Mouse (Mus musculus) frontal cortex, adult 2 months (tissue): ENCODE measurements around the gene Lgals12. TPM values are rescaled to one million over a fixed set of nuclear protein-coding genes. Genes with fewer than 3 reads are reported as not detected.
A peak's percentile ranks its signal among the peaks of the same experiment; 100 is the strongest.

Source experiments
- DNase-seq, 2 experiments: peaks; one replicate each; pipeline ENCODE4 v3.0.0; 2022; ENCODE audit warnings: low spot score in 1 of 2; ENCODE audit errors: extremely low spot score in 1 of 2
- polyA plus RNA-seq: library from polyadenylated mRNA; depleted of rRNA; stranded (reverse); fragments of >200 nt; gene quantifications from 2 replicates; pipeline ENCODE4 v1.2.3, GENCODE M21; 2012; rRNA removed

Gene Lgals12
- polyA plus RNA-seq = 0.59 and 0.64 TPM in 2 replicates

DNA sequence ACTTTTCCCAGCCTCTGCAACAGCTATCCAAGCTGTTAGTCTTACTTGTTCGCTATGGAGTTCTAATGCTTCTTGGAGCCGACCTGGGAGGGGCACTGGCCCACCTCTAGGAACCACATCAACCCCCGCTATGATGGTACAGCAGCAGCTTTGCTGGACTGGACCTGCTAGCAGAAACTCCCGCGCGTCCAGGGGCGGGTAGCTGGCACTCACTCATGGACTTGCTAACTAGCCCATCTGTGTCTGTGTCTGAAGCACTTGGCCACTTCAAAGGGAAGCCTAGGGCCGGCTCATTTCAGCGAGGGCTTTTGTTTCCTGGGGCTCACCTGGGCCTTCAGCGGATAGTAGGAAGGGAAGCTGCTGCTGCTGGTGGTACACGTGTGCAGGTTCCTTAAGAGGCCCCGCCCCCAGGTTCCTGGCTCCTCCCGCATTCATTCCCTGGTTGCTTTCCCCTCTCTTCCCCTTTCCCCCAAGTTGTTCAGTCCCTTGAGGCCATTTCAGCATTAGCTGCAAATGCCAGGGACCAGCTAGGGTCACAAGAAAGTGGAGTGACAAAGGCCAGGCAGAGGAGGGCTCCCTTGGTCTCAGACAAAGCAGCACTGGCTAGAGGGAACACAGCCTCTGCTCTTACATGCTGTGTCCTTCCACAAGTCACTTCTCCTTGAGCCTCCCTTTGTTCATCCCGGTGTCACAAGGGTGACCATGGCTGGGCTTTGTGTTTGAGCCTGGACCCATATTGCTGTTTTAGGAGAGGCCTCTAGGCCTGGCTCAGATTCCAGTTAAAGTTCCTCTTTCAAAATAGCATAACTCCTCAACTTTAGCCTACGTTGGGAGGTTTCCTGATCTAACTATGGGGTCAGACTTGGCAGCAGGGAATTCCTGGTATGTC is at the start of gene Lgals12:
TSS of gene Lgals12 (minus strand) at position 393 of the 889 bp plus-strand sequence.
- DNase-seq = peak in 1 of 2 experiments; percentile 57

DNA sequence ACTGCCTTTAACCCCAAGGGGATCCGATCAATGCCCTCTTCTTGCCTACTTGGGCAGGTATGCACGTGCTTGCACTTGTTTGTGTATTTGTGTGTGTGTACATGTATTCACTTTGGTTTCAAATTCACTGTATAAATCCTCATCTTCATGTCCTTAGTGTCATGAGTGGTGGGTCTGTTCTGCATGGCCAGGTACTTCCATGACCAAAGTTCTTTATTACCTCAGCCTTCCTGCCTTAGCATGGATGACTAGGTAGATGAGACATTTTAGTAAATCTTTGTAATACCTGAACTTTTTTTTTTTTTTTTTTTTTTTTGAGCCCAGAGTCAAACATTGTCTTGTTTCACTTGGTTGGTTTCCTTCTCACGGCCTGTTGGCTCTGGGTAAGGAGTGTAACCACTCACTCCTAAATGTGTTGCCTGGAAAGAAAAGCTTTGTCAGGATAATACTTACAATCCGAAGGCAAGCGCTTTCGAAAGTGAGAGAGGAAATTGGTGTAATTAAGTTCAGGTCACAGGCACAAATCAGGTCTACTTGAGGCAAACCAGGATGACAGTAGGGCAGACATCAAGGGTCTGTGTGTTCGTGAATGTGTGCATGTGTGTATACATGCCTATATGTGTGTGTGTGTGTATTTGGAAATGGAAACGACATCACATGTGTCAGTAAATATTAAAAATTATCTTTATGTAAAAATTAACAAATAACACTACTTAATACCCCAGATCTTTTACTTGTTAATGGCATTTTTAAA is 42.1 kb upstream of the Lgals12 start:
- no peak for DNase-seq

DNA sequence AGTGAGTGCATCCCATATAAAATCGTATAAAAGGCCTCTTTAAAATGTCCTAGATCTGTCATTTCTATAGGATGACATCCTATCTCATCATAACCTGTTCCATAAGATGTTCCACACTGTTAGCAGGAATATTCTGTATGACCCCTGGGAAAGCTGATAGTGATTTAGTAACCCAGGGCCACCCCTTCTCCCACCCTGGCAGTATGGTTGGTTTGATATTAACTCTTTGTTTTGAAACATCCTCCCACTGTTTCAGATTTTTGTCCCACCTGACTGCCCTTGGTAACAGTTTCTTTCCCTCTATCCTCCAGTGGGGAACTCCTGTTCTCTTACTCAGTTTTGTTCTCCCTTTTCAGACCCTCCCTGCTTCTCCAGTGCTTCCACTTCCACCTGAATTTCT is 26.8 kb upstream of the Lgals12 start:
- DNase-seq = no peak

DNA sequence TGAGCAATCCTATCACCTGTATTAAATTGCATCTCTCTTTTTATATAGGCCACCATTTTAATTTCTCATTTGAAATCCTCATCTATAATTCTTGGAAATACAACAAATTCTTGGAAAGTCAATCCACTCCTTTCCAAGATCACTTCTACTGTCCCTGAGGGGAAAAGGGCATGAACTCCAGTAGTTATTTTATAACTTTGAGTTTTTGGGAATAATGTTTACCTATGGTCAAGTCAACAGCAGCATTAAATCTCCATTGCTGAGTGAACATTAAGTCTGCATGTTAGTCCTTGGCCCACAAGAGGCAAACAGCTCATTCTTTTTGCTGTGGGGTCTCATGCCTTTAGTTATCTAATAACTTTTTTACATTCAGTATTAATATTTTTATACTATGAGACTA is 26.0 kb upstream of the Lgals12 start:
- DNase-seq = no peak

DNA sequence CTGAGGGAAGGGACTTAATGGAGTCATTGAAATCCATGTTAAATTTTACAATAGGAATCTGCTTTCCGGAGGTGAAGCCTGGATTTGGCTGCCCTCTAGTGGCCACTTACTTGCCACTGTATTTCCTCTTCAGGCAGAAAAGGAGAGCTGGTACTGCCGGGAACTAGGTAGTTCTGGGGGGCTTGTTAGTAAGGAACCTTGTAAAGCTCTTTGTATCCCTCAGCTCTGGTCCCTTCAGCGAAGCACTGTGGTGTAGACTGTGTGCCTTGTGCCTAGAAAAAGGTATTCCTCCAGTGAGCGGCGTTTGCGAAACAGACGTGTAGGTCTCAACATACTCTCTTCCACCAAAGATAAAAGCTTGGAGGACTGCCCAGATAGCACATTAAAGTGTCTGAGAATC is 10.7 kb upstream of the Lgals12 start:
- DNase-seq = peak in 1 of 2 experiments; percentile 84

DNA sequence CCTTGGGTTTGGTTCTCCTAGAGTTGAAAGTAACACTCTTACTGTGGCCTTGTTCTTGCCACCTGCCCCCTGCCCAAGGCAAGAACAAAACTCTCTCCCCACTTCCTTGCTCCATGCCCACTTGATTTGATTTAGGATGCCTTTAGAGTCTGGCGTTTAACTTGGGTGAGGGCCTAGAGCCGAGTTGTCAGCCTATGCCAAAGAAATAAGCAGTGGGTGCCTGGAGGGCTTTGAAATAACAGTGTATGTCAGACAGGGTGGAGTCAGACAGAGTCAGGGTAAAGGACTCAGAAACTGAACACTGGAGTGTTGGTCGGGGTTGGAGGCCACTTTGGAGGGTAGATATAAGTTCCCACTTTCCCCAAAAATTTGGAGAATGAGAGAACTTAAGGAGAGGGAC is 10.1 kb upstream of the Lgals12 start:
- DNase-seq = no peak

DNA sequence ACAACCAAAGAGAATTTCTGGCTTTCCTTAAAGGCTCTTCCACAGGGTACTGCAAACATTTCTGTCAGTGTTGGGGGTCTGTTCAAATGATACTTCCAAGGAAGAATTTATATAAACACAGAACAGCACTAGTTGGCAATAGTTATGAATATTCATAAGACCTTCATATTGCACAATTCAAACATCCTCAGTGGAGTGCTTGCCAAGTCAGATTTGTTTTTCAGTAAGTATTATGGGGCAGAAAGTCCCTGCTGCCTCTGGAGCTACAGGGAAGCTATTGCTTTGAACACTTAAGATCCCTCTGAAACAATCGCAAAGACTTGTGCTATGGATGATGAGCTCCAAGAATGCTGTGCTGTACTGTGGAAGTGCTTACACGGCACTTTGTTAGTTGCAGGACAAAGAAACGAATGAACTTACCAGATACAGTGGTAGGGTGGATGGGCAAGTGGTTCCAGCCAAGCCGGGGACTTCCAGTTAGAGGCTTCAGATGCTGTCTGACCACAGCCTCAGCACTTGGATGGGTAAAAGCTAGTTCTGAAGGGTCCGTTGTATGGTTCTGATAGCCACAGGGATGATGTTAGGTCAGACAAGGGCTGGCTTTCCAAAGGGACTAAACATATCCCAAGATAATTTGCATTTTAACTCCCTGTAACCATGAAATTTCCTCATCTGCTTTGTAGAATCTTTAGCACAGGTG is 9.4 kb upstream of the Lgals12 start:
- DNase-seq = no peak

DNA sequence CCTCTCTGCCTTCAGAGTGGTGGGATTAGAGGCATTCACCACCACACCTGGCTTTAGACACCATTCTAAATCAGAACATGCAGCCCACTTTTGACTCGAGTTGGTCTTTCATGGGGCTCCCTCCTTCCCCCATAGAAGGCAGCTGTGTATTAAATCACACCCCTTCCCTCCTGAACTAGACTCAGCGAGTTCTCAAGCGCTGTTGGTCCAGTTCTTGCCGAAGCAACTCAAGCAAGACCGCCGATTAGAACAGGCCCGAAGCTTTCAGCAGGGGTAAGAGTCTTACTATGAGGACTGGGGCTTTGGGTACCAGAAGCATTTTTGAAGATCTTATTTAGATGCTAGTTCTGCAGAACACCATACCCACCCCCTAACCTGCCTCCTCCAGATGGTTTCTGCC is 6.2 kb upstream of the Lgals12 start:
- DNase-seq = no peak

DNA sequence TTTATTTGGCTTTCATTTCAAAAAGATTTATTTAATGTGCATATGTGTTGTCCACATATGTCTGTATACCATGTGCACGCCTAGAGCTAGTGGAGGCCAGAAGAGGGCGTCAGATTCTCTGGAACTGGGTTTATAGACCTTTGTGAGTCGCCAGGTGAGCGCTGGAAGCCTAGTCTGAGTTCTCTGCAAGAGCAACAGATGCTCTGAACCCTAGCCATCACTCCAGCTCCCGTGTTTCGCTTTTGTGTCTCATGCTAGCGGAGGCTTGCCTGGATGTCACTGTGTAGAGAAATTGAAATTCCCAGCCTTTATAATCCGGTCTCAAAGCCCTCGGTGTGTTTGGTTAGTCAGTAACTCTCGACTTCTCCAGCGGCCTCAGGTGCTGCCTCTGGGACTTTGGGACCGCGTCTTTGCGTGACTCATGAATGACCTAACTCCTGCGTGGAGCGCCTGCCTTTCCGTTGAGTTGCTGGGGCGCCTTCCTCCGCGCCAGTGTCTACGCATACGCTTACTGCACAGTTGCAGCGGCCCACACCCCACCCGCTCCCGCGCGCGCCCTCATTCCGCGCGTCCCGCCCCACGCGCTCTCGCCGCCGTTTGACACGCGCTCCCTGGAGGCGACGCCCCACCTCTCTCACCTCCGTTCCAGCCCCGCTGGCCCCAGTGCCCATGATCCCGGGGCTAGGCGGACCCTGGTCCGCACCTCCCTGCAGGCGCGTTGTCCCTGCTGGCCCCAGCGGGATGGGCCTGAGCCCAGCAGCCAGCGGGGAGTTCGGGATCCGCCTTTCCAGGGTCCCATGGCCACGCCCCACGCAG is 5.2 kb upstream of the Lgals12 start, which contains the start of gene Hrasls5:
TSS of gene Hrasls5 (plus strand) at position 600 of the 816 bp plus-strand sequence.
- DNase-seq = peak; percentile 32 to 73

DNA sequence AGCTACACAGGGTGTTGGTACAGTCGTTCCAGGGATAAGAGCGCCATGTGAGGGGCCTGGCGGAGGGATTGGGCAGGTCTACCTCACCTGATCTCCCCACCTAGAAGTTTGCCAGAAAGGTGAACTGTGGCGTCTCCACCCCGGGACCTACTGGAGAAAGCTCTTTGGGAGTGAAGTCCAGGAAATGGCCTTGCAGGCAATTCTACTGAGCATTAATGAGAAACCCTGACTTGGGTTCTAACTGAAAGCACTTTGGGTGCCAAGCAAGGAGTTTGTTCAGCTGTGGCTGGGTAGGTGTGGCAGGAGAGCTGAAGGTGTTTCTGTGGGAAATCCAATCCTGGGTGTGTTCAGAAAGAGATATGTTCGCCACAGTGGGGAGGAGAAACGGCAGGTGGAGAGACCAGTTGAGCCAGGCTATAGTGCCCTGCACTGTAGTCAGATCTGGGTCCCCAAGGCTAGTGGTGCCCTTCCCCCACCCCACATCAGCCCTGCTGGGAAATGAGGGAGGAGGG is 753 bp upstream of the Lgals12 start:
- no peak for DNase-seq

DNA sequence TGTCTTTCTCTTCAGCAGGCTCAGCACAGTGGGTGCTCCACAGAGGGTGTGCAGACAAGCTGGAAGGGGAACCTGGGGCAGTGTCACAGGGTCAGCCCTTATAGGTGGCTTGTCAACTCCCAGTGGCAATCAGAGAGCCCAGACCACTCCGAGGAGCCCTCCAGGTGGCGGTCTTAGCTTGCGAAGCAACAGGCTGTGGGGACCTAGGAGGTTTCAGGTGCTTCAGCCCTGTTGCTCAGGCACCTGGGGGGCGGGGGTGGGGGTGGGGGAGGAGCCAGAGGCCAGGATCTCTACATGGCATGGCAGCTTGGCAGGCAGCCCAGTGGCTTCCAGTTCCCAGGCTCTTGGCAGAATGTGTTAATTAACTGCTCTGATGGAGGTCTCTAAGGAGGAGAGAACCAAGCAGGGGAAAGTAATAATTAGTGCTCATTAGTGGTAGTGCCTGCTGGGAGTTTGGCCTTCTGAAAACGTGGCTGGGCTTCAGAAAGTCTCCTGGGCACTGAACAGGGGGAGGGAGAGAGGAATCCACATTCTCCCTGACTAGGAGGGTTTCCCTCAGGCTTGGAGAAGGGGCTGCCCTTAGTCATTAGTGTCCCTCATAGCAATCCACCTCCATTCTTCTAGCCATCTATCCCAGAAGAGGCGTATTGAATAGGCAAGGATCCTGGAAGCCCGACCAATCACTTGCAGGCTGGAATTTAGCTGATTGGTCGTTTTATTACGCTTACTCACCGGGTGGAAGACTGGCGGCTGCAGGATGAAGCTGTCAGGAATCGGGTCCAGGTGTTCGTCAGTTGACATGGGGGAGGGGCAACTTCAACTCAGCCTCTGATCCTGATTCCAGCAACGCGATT is 836 bp downstream of the Lgals12 start:
- DNase-seq = peak; percentile 59 to 64

DNA sequence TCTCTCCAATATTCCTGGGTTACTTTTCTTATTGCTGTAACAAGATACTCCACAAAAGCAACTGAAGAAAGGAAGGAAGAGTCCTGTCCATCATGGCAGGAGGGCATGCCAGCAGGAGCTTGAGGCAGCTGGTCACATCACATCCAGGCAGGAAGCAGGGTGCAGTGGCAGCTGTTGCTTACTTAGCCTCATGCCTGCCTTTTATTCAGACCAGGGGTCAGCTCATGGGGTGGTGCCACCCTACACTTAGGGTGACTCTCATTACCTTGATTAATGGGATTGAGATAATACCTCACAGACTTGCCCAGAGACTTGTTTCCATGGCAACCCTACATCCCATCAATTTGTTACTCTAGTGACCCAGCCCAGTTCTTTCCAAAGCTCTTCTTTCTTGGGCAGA is 2.0 kb downstream of the Lgals12 start:
- DNase-seq = no peak

DNA sequence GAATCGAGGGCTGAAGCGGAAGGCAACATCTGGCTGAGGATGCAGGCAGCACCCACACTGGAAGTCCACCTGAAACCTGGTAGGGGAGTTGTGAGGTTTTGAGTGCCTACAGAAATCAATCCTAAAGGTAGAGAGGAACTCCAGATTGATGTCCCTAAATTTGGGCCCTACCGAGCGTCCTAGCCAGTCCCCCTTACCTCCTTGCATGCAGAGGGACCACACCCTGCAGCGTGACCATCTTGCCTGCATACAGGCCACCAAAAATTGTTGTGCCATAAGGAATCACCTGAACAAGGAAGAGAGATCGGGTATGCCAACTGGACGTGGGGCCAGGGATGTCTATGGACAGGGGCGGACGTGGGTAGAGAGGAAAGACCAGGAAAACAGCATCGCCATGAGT is 2.9 kb downstream of the Lgals12 start:
- no peak for DNase-seq

DNA sequence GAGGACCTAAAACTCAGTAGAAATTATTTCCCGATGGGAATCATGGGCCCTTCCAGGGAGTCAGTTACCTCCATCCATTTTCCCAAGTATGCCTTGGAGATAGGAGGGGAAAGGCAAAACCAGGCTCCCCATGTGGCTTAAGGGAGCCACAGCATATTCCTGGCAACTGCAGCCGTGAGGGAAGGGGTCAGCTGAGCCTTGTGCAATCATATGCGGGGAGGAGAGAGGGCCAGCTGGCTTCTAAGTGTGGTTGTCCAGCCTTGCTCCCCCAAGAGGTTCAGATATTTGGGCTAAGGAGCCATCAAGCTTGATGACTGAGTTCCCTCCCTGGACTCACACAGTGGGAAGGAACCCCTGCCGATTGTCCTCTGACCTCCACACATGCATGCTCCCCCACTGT is 5.4 kb downstream of the Lgals12 start:
- DNase-seq = no peak

DNA sequence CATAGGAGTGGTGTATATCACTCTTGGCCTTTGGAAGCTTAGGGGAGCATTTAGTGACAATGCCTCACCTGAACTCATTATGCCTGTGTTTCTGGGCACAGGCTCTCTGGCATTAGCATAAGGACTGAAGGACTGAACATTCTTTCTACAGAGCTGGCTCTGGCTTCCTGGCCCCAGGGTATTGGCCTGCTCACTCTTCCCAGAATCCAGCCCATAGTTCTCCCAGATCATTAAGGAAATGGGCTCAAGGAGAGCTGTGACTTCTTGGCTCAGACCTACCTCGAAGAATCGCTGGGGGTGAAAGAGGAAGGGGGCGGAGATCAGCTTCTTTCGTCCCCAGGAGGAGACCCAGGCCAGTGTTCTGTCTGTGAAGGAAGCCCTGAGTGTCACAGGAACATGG is 8.5 kb downstream of the Lgals12 start:
- DNase-seq = no peak

DNA sequence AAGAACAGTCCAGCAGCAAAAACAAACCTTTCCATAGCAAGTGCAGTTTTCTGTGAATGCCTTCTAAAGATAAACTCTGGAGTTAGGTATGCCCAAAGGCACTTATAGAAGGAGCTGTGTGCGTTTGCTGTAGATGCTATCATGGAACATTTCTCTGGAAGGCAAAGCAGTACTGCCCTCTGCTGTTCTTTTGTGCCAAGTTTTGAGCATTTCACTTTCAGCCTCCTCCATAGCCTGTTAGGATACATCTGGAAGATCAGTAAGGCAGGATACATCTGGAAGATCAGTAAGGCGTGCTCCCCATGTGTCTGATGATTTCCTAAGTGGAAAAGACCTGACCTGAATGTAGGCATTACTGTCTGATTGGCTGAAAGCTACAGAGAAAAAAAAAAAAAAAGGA is 11.5 kb downstream of the Lgals12 start:
- DNase-seq = peak in 1 of 2 experiments; percentile 83

DNA sequence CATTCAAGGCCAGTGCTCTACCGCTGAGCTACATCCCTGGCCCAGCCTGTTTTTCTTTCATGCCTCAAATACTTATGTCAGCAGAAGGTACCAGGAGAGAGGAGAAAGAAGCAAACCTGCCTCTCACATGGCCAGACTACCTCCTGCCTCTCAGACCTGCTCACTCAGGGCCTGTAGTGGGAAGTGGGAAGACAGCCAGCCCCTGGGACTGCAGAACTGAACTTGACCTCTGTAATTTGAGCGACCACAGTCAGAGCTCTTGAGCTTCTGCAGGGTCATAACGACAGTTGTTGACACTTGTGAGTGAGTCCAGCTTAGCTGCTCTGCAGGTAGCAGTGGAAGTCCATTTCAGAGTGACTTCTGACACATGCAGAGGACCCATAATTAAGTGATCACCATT is 15.0 kb downstream of the Lgals12 start:
- DNase-seq = no peak

DNA sequence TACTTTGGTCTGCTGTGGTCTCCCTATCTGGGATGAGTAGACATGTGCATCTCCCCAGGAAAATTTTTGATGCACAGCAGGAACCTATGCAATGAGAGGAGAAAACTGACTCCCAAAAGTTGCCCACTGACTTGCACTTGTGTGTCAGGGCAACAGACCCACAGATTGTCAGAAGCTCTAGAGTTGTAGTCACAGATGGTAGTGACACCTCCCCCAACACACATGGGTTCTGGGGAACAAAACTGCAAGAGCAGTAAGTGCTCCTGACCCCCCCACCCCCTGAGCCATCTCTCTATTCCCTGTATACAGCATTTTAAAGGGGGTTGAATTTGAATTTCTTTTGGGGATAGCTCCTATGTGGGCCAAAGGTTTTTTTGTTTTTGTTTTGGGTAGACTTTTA is 16.2 kb downstream of the Lgals12 start:
- no peak for DNase-seq

DNA sequence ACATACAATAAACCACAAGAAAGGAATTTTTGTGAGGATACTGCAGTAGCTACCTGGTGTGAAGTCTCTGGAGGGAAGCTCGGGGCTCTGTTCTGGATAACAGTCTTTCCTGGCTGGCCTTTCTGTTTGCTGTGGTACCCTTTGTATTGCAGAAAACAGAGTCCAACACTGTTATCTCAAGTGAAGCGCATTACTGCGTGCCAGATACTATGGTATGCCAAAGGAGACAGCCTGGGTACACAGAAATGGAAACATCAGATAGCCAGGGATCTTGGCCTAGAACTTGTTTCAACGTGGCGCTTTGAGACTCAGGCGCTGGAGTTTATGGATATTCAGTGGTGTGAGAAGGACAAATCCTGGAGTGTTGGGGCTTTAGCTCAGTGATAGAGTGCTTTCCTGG is 21.2 kb downstream of the Lgals12 start:
- no peak for DNase-seq
